Mouse (Mus musculus): ENCODE results near the gene Gxylt2.

Gene Gxylt2

DNA sequence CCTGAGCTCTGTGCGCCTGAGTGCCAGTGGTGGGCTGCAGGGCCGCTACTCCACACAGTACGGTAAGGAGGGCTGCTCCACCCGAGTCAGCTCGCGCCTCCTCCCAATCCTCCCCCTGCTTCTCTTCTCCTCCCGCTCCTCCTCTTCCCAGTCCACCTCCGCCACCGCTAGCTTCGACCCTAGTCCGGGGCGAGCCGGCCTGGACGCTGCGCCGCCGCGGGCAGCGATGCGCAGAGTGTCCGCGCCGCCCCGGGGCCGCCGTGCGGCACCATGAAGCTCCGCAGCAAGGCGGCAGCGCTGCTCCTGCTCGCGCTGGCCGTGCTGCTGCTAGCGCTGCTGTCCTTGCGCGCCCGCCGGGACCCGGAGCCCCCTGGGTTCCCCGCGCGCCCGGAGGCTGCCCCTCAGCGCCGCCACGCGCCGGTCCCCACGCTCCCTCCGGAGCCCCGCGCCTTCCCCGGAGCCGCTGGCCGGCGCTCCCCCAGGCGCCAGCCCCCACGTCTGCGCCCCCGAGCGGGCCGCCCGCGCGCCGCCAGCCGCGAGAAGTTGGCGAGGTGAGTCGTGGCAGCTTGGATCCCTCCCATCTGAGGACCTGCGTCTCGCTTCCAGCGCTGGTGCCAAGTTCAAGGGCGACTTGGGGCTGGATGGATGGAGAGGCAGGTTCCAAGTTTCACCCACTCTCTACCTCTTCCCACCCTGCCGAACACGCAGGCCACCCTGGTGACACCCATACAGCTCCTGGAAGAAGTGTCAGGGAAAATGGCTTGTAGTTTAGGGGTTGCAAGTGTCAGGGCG, at the start of gene Gxylt2:
Gxylt2 (plus strand) TSS at position 161 of the 792 bp plus-strand sequence.
- DNase-seq (ENCODE audit: extremely low spot score, low spot score), result peak; percentile 78

DNA sequence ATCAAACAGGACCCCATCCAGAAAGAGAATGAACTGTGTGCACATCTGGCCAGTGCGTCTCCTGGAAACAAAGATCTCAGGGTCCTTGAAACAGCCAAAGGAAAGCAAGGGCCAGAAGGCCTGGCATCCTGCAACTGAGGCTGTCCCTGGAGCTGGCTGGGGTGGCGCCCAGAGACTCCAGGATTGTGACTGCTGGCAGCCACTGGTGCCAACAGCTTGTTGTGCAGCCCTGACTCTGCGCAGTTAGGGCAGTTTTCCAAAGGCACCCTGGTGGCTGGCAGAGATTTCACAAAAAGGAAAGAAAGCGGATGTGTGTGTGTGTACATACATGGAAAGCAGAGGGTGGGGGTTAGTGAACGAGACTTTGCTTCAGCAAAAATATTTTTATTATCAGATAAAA, 44.1 kb upstream of the Gxylt2 start:
- no peak for DNase-seq (ENCODE audit: extremely low spot score, low spot score)

DNA sequence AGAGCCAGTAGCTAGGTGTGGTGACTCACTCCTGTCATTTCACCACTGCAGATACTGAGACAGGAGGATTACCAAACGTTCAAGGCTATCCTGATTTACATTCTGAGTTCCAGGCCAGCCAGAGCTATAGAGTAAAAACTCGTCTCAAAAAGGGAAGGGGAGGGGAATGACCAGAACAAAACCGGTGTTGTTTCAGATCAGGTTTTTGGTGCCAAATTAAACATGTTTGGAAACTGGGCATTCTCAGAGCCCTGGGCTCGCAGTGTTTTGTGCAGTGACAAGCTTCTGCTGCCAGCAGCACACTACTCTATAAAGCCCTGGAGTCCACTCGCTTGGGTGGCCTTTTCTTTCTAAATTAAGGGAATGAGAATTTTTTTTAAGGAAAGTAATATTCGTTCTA, 42.3 kb upstream of the Gxylt2 start:
- DNase-seq (ENCODE audit: extremely low spot score, low spot score), result no peak

DNA sequence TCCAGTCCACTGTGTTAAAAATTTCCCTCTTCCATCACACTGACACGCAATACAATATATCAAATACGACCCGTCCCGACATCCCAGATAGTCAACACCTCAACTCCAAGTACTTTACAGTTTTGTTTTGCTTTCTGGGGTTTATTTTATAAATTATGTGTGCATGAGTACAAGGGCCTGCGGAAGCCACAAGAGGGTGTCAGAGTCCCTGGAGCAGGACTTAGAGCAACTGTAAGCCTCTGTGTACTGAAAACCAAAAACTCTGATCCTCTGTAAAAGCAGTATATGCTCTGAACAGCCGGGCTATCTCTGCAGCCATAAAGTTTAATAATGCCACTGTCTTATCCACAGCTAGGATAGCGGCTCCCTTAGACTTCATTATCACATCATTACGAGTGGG, 36.9 kb upstream of the Gxylt2 start:
- no peak for DNase-seq (ENCODE audit: extremely low spot score, low spot score)

DNA sequence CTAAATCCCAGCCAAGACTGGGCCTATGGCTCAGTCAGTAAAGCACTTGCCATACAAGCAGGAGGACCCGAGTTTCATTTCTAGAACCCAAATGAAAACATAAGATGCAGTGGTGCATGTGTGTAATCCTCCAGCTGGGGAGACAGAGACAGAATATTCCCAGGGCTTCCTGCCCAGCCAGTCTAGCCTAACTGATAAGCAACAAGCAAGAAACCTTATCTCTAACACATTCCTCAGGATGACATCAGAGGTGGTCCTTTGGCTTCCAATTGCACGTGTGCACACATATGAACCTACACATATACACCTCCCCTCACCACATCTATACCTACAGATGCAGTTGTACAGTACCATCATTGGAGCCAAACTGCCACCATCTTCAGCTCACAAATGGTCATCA, 35.7 kb upstream of the Gxylt2 start:
- DNase-seq (ENCODE audit: extremely low spot score, low spot score), result no peak

DNA sequence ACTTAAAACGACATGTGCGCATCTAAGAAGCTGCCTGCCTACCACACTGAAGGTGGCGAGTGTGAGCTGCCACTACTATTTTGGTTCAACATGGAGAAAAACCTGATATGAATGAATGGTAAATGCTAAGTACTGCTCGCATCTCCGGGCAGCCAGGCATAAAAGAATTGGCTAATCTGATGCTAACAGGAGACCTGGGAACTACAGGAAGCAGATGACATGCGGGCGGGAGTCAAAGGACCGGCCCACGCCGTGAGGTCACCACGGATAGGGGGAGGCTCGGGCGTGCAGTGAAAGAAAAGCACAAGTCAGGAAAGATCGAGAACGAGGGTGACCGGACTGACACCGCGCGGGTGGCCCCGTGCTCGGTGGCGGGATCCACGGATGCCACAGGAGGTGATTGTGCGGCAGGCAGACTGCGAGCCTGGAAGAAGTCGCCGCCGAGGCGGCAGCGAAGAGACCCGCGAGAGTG, 34.1 kb upstream of the Gxylt2 start:
- peak; percentile 56 for DNase-seq (ENCODE audit: extremely low spot score, low spot score)

DNA sequence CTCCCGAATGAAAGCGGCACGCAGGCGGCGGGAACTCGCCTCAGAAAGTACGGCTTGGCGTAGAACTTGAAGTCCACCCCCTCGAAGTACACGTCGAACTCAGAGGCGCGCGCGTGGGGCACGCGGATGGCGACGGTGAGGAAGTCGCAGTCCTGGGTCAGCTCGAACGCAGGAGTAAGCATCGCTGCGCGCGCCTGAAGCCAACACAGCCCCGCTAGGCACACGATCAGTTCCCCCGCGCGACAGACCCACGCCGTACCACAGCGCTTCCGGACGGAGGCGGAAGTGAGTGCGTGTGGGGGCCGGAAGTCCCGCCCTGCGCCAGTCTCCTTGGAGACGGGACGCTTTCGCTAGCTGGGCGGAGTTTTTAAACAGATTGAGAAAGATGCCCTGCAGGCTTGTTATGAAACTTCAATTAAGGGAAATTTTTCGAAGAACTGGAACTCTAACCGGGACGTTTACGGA, 33.6 kb upstream of the Gxylt2 start, which contains the start of gene Shq1:
Shq1 (minus strand) TSS at position 278 of the 465 bp plus-strand sequence.
- peak; percentile 83 for DNase-seq (ENCODE audit: extremely low spot score, low spot score)

DNA sequence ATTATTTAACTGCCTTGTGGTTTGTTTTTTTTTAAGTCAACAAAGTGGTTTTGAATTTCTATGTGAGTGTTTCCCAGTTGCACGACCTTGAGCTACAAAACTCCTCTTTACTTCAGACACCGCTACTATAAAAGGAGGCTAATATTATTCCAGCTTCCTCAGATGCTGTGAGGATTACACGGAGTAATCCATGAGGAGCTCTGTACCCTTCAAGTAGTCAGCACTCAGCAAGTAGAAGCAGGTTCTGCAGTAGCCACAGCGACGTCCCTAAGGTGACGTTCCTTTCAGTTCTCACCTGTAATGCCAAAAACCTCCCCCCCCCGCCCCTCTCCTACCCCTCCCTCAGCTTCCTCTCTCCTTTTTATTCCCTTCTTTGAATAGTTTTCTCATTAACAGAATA, 33.1 kb upstream of the Gxylt2 start:
- no peak for DNase-seq (ENCODE audit: extremely low spot score, low spot score)

DNA sequence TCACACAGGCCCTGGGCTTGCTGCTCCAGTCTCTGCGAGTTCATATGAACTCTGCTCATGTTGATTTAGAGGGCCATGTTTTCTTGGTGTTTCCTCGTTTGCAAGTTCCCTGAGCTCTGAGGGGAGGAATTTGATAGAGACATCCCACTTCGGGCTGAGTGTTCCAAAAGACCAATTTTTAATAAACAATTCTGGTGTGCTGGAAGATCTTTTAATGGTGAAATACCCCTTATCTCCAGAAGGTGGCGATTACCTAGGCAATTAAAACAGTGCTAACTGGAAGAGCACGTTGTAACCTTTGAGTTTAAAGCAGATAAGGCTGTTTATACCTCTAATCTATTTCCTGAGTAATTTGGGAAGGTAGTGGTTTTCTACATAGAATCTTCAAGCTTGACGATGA, 29.6 kb upstream of the Gxylt2 start:
- DNase-seq (ENCODE audit: extremely low spot score, low spot score), result peak; percentile 14

DNA sequence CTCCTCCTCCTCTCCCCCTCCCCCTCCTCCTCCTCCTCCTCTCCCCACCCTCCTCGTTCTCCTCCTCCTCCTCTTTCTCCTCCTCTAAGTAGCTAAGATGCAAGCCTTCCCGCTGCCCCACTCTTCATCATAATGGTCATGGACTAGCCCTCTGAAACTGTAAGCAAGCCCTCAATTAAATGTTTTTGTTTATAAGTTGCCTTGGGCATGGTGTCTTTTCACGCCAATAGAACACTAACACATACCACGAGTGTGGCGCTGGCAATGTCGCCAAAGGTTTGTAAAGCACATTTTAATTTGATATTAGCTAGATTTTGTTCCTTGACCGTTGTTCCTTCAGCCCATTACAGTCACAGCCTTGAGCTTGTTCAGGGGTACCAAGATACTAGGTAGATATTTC, 28.1 kb upstream of the Gxylt2 start:
- no peak for DNase-seq (ENCODE audit: extremely low spot score, low spot score)

DNA sequence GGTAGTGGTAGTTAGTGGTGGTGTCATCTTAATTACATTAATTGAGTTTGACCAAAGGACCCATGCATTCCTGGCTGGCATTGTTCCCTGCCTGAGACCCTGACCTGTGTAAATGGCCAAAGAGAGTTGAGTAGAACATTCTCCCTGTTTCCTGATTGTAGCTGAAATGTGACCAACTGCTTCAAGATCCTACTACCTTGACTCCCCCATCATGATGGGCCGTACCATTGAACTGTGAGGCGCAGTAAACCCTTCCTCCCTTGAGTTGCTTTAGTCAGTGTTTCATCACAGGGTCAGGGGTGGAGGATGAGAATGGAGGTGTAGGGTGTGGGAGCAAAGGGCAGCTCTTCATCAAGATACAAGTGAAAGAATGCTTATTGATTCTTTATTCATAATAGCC, 25.9 kb upstream of the Gxylt2 start:
- DNase-seq (ENCODE audit: extremely low spot score, low spot score), result no peak

DNA sequence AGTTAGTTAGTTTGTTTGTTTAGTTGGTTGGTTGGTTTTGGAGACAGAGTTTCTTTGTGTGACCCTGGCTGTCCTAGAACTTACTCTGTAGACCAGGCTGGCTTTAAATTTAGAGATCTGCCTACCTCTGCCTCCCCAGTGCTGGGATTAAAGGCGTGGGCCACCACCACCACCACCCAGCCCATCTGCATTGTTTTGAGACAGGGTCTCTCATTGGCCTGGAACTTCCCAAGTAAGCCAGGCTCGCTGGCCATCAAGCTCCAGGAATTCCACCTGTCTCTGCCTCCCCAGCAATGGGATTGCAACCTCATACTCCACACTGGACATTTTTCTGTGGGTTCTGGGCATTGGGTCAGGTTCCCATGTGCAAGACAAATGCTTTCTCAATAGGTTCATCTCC, 18.2 kb upstream of the Gxylt2 start:
- no peak for DNase-seq (ENCODE audit: extremely low spot score, low spot score)

DNA sequence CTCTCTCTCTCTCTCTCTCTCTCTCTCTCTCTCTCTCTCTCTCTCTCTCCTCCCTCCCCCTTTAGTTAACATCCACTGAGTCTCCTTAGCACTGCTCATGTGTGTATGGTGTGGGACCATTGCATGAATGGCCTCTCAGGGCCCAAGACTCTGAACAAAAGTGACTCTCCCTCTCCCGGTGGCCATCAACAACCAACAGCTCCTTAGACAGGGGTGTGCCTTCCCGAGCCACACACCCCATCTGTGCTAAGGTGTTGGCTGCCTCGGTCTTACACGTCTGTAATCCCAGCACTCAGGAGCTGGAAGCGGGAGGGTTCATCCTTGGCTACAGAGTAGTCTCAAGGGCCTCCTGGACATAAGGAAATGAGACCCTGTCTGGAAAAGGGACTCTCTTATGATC, 4.5 kb upstream of the Gxylt2 start:
- no peak for DNase-seq (ENCODE audit: extremely low spot score, low spot score)

DNA sequence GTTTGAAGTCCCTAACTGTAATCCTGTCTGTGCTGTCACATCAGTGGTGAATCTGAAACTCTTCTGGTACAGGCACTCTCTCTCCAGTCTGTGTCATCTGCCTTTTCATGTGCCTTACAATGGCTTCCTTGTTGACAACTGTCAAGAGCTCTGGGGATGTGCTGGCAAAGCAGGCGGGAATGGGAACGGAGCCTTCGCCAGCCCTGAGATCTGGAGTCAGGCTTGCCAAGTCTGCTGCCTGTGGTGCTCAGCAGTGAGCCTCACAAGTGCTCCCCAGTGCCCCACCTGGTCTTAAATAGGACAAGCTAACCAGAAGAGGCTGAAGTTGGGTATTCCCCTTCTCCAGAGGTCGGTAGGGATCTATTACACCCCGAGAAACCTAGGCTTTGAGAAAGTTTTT, 3.8 kb upstream of the Gxylt2 start:
- no peak for DNase-seq (ENCODE audit: extremely low spot score, low spot score)

DNA sequence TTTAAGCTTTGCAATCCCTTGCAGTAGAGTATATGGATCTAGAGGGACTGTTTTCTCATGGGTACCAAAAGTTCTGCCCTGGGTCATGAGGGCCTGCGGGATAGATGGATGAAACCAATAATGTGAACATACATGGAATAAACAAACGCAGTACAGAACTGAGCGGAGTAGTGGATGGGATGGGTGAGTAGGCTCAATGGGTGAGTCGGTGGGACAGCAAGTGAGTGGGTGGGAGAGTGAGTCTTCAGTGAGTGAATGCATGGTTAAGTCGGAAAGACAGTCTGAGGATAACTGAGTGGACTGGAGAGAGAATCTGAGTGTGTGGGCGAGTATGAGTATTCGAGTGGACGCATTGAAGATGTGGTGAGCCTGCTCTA, 349 bp upstream of the Gxylt2 start:
- DNase-seq (ENCODE audit: extremely low spot score, low spot score), result no peak

DNA sequence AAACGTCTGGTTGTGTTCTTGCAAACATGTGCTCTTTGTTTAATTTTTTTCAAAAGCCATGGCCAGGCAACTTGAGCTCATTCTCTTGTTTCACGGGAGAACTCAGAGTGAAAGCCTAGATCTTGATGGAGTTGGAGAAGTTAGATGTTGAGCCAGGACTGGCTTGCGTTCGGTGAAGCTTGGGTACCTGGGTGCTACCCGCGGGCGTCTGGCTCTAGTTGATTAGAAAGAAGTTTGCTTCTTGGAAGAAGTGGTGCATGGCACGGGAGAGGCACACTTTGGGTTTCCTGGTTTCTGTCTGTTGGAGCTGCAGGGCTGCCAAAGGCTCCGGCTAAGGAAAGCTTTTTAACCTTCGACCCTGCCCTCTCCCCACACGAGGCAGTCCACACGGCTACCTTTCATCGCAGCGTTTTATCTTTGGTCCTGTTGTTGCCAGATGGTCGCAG, 855 bp downstream of the Gxylt2 start:
- DNase-seq (ENCODE audit: extremely low spot score, low spot score), result peak; percentile 75

DNA sequence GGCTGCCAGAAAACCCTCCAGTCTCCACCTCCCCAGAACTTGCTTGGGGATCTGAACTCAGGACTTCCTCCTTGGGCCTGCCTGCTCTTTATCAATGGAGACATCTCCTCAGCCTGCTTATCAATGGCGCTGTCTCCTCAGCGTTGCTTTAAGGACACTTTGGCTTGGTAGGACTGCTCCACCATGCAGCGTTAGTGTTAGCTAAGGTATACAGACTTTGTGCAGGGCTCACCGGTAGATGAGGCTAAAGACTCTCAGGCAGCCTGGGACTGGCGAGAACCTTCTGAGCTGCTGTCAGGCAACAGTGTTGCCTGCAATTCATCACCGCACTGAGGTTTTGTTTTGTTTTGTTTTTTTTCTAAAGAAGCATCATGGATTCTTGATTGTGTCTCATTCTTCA, 2.3 kb downstream of the Gxylt2 start:
- DNase-seq (ENCODE audit: extremely low spot score, low spot score), result no peak

DNA sequence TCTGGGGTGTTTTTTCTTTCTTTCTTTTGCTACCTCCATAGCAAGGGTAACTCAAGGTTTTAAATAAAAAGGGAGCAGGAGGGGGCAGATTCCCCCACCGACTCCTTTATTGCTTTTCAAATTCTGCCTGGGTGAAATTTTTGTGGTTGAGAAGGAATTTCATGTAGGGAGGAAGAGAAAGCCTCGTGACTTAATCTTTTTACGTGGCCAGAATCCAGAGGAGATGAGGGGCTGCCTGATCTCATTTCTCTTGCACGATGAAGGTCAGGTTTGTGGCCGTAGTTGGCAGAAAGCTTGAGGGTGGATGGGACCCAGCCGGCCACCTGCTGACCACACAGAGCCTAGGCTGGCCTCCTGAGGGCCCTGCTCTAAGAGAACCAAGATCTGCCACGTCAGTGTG, 3.0 kb downstream of the Gxylt2 start:
- no peak for DNase-seq (ENCODE audit: extremely low spot score, low spot score)

DNA sequence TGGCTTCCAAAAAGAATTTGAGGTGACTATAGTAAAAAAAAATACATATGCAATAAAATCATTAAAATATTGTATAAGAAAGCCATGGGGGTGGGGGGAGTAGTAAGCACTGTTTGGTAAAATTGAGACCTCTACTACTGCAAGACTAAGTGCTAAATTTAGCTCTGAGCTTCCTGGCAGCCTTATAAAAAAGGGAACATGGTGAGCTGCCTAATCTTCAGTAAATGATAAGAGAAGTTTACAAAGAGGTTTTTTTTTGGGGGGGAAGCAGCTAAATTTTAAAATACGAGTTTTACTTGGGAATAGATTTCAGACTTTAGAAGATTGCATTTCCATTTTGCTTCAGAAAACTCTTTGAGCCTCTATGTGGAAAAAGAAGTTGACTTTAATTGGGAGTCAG, 3.7 kb downstream of the Gxylt2 start:
- no peak for DNase-seq (ENCODE audit: extremely low spot score, low spot score)

DNA sequence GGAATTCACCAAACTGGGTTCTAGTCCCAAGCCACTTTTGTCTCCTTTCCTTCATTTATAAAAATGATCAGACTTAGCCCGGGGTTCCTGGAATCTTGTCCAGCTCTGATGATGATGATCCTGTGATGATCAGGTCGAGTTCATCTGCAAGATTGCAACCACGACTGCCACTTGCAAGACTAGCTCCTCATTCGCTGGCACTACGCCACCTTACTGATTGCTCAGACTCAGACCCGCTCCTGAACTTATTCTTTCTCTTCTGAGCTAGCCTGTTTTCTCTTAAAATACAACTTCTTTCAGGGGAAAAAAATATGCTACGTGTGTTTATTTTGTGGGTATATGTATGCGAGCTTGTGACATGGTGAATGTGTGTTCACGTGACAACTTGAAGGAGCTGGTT, 4.5 kb downstream of the Gxylt2 start:
- DNase-seq (ENCODE audit: extremely low spot score, low spot score), result no peak

DNA sequence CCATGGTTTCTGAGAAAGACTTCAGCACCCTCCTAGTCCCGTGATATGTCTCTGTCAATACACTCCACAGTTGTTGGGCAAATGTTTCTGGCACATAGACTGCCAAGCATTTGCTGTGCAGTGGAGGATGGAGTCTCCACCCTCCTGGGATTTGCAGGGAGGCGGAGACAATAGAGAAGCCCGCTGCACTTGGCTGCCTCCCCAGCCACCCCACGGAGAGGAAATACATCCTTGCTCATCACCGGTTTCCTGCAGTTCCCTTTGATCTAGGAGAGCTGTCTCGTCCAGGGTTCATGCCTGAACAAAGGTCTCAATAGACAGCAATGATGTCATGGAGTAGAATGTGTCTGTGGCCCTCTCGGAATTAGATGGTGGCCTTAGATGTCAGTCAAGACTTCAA, 4.9 kb downstream of the Gxylt2 start:
- no peak for DNase-seq (ENCODE audit: extremely low spot score, low spot score)

DNA sequence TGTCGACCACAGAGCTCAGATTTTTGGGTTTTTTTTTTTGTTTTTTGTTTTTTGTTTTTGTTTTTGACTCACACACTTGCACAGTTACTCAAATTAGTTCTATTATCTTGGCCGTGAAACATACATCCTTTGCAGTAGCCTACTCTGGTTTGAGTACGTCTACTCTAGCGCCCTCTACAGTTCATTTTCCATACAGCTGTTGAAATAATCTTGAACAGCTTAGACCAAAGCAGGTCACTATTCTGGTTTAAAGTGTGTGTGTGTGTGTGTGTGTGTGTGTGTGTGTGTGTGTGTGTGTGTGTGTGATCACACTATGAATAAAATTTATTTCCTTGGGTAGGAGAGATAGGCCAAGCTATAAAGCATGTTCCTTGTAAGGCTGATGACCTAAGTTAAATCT, 5.6 kb downstream of the Gxylt2 start:
- DNase-seq (ENCODE audit: extremely low spot score, low spot score), result no peak

DNA sequence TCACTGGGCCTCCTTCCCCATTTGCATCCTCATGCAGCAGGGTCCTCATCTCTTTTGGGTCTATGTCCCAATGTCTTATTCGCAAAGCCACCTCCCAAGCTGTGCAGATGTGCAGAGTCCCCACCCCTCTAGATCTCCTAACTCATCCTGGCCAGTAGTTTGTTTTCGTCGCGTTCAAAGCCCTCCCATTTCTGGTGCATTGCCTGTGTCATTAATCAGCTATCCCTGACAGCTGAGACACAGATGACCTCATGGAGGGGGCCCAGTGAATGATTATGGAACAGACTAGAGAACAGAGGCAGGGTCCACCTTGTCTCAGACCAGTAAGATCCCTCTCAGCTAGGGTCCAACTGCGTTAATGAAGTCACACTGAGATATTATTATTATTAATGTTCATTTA, 6.3 kb downstream of the Gxylt2 start:
- DNase-seq (ENCODE audit: extremely low spot score, low spot score), result no peak
